Mouse (Mus musculus) hindbrain, embryonic 11.5 days (tissue): ENCODE data around the gene Rps6ka1. TPM values are rescaled to one million over a fixed set of nuclear protein-coding genes. Genes with fewer than 3 reads are reported as not detected.
A peak's percentile ranks its signal among the peaks of the same experiment; 100 is the strongest.

Experiments used
- ATAC-seq: fragments of 200-750 bp; cut with Nextera tagmentation; 2 replicates; pipeline ENCODE4 v1.8.0; 2017; ENCODE audit warnings: mild to moderate bottlenecking, moderate TSS enrichment, moderate library complexity; ENCODE audit not compliant: low FRiP score
- DNase-seq: peaks from one replicate; pipeline ENCODE4 v3.0.0-alpha.2; 2015; ENCODE audit warnings: low spot score
- H3K27ac ChIP-seq: fragments of 300-500 bp; sonication (generic); 2 replicates; pipeline ENCODE4 v1.5.1; 2014; ENCODE audit warnings: mild to moderate bottlenecking, low read depth, low read length
- H3K27me3 ChIP-seq: fragments of 300-500 bp; sonication (generic); 2 replicates; pipeline ENCODE4 v1.6.1; 2014; ENCODE audit warnings: mild to moderate bottlenecking, low read length, moderate library complexity, mixed read lengths; ENCODE audit not compliant: control insufficient read depth, insufficient read depth
- H3K36me3 ChIP-seq: fragments of 300-500 bp; sonication (generic); 2 replicates; pipeline ENCODE4 v1.6.1; 2014; ENCODE audit warnings: mild to moderate bottlenecking, low read length, moderate library complexity, mixed read lengths; ENCODE audit not compliant: control insufficient read depth, insufficient read depth
- H3K4me1 ChIP-seq: fragments of 300-500 bp; sonication (generic); replicated peaks from 2 replicates; pipeline ENCODE4 v1.6.1; 2014; ENCODE audit warnings: low read length, mixed read lengths; ENCODE audit not compliant: control insufficient read depth, insufficient read depth
- H3K4me2 ChIP-seq: fragments of 300-500 bp; sonication (generic); replicated peaks from 2 replicates; pipeline ENCODE4 v1.6.1; 2014; ENCODE audit warnings: mild to moderate bottlenecking, low read depth, low read length
- H3K4me3 ChIP-seq: fragments of 300-500 bp; sonication (generic); 2 replicates; pipeline ENCODE4 v1.5.1; 2014; ENCODE audit warnings: low read depth, low read length
- H3K9ac ChIP-seq: fragments of 300-500 bp; sonication (generic); 2 replicates; pipeline ENCODE4 v1.6.1; 2014; ENCODE audit warnings: low read depth, low read length
- H3K9me3 ChIP-seq: fragments of 300-500 bp; sonication (generic); 2 replicates; pipeline ENCODE4 v1.6.1; 2016; ENCODE audit warnings: low read length; ENCODE audit not compliant: control insufficient read depth
- WGBS: fragments of 180-500 bp; shearing (Covaris S2); extraction: QIAGEN DNeasy Blood & Tissue Kit; methylation state at CpG from one replicate; pipeline ENCODE4 v1.1.7; 2014; 5-methylcytosine and 5-hydroxymethylcytosine counted together
- polyA plus RNA-seq: library from polyadenylated mRNA; unstranded; fragments of >200 nt; fragmentation: Nextera tagmentation; extraction: Ambion mirVana; gene quantifications from 2 replicates; pipeline ENCODE4 v1.2.1, GENCODE M21; 2014

Rps6ka1 gene
- polyA plus RNA-seq, 1 experiment from 2014 or later, result 27.9 TPM

- 84% methylated on average over 6 of the region's 6 CpGs for WGBS
- no peak overlapping the region for H3K4me3 ChIP-seq
- H3K27me3 ChIP-seq, result no peaks in the 10 kb centered on the region
- ATAC-seq (no peak), DNase-seq (no peak)
- no peak overlapping the region for H3K4me2 ChIP-seq
- H3K27ac ChIP-seq, result no peak overlapping the region
- H3K36me3 ChIP-seq, result no peaks in the 10 kb centered on the region
- no peaks in the 10 kb centered on the region for H3K9me3 ChIP-seq
- no peaks in the 10 kb centered on the region for H3K4me1 ChIP-seq
- no peak overlapping the region for H3K9ac ChIP-seq
Measured at GRCm38 (mm10) chr4:133900887-133901286, 13.3 kb upstream of the Rps6ka1 start.

- Histone ChIP-seq H3K4me3 (no peak overlapping the region), H3K9ac (no peak overlapping the region), H3K4me1 (no peaks in the 10 kb centered on the region), H3K36me3 (no peaks in the 10 kb centered on the region), H3K4me2 (no peak overlapping the region), H3K27me3 (no peaks in the 10 kb centered on the region), H3K9me3 (no peaks in the 10 kb centered on the region), H3K27ac (no peak overlapping the region)
- ATAC-seq (no peak), DNase-seq (no peak)
- WGBS, result 90% methylated on average over 6 of the region's 6 CpGs
Measured at GRCm38 (mm10) chr4:133900352-133900751, 12.8 kb upstream of the Rps6ka1 start.

- DNase-seq, result no peak
Measured at GRCm38 (mm10) chr4:133899241-133899800, 11.7 kb upstream of the Rps6ka1 start.

GRCm38 (mm10) chr4:133898151-133898550 lies 10.6 kb upstream of the Rps6ka1 start:
- Histone ChIP-seq H3K27me3 (no peaks in the 10 kb centered on the region), H3K4me1 (no peaks in the 10 kb centered on the region), H3K4me3 (no peak overlapping the region), H3K27ac (no peak overlapping the region), H3K36me3 (no peaks in the 10 kb centered on the region), H3K9me3 (no peaks in the 10 kb centered on the region), H3K9ac (no peak overlapping the region), H3K4me2 (no peak overlapping the region)
- ATAC-seq, result no peak
- WGBS, result 24% methylated on average over 6 of the region's 6 CpGs
- DNase-seq, result no peak

More at GRCm38 (mm10) chr4:133899241-133899800, 11.7 kb upstream of the Rps6ka1 start:
- Histone ChIP-seq H3K9me3 (no peaks in the 10 kb centered on the region), H3K4me2 (no peak overlapping the region), H3K4me1 (no peaks in the 10 kb centered on the region), H3K4me3 (no peak overlapping the region), H3K27me3 (no peaks in the 10 kb centered on the region), H3K9ac (no peak overlapping the region), H3K36me3 (no peaks in the 10 kb centered on the region), H3K27ac (no peak overlapping the region)
- ATAC-seq, result no peak
- WGBS, result 76% methylated on average over 9 of the region's 9 CpGs

GRCm38 (mm10) chr4:133897431-133897891 lies 9.9 kb upstream of the Rps6ka1 start:
- Histone ChIP-seq H3K9ac (no peak overlapping the region), H3K4me1 (no peaks in the 10 kb centered on the region), H3K4me3 (no peak overlapping the region), H3K36me3 (no peaks in the 10 kb centered on the region), H3K27me3 (no peaks in the 10 kb centered on the region), H3K27ac (no peak overlapping the region), H3K9me3 (no peaks in the 10 kb centered on the region), H3K4me2 (no peak overlapping the region)
- DNase-seq, result no peak
- no peak for ATAC-seq
- 57% methylated on average over 11 of the region's 11 CpGs for WGBS

GRCm38 (mm10) chr4:133896984-133897383 lies 9.4 kb upstream of the Rps6ka1 start:
- Histone ChIP-seq H3K4me2 (no peak overlapping the region), H3K27ac (no peak overlapping the region), H3K9ac (no peak overlapping the region), H3K4me1 (no peaks in the 10 kb centered on the region), H3K36me3 (no peaks in the 10 kb centered on the region), H3K4me3 (no peak overlapping the region), H3K27me3 (no peaks in the 10 kb centered on the region), H3K9me3 (no peaks in the 10 kb centered on the region)
- no peak for DNase-seq
- ATAC-seq, result no peak
- WGBS, result 72% methylated on average over 1 of the region's 1 CpGs

GRCm38 (mm10) chr4:133896002-133896401 lies 8.4 kb upstream of the Rps6ka1 start:
- Histone ChIP-seq H3K9ac (no peak overlapping the region), H3K27ac (no peak overlapping the region), H3K36me3 (no peaks in the 10 kb centered on the region), H3K9me3 (no peaks in the 10 kb centered on the region), H3K4me2 (no peak overlapping the region), H3K4me1 (no peaks in the 10 kb centered on the region), H3K4me3 (no peak overlapping the region), H3K27me3 (no peaks in the 10 kb centered on the region)
- WGBS, result 90% methylated on average over 3 of the region's 3 CpGs
- DNase-seq (no peak), ATAC-seq (no peak)

GRCm38 (mm10) chr4:133887249-133887648 lies 348 bp downstream of the Rps6ka1 start:
- H3K4me3 ChIP-seq, result peak overlapping the region; percentile 75
- H3K9me3 ChIP-seq, result no peaks in the 10 kb centered on the region
- WGBS, result under 1% methylated on average over 19 of the region's 32 CpGs
- H3K27ac ChIP-seq, result peak overlapping the region; percentile 79; the same call in 1 of the 2 replicates
- H3K9ac ChIP-seq, result peak overlapping the region; percentile 90
- ATAC-seq (peak; percentile 61), DNase-seq (no peak)
- no peaks in the 10 kb centered on the region; the same call in none of the 2 replicates for H3K4me1 ChIP-seq
- H3K4me2 ChIP-seq, result peak overlapping the region; percentile 98
- H3K27me3 ChIP-seq, result no peaks in the 10 kb centered on the region
- H3K36me3 ChIP-seq, result no peaks in the 10 kb centered on the region

- Histone ChIP-seq H3K4me1 (no peaks in the 10 kb centered on the region; the same call in none of the 2 replicates), H3K4me3 (peak overlapping the region; percentile 6; the same call in 1 of the 2 replicates), H3K9me3 (no peaks in the 10 kb centered on the region), H3K27me3 (no peaks in the 10 kb centered on the region), H3K9ac (no peak overlapping the region), H3K36me3 (no peaks in the 10 kb centered on the region), H3K4me2 (no peak overlapping the region), H3K27ac (no peak overlapping the region)
- DNase-seq (peak; percentile 31), ATAC-seq (no peak)
- WGBS, result 18% methylated on average over 10 of the region's 10 CpGs
Measured at GRCm38 (mm10) chr4:133885991-133886501, 1.6 kb downstream of the Rps6ka1 start.
